ENCODE assay signal across 18 mouse cellular contexts in genomic region chr3:102197746-102198145, GRCm38 (mm10). TPM values are rescaled to one million over a fixed set of nuclear protein-coding genes. Genes with fewer than 3 reads are reported as not detected.
DNase-seq lines count a peak whose midpoint lies in the region; ATAC-seq lines count a peak whose summit lies in the region.
"Had no signal": no experiment of that assay in that cellular context is flagged by ENCODE, and none has a peak within 500 bp of the region (broad histone marks: within the 10 kb centered on the region; RNA-seq: fewer than 3 reads in every experiment).

No protein-coding gene starts in this region.

- H3K4me2 ChIP-seq in kidney, embryonic 14.5 days (replicated peaks; ENCODE audit: low read depth, low read length), result no peak overlapping the region
- no peak overlapping the region for H3K4me2 ChIP-seq in limb, embryonic 11.5 days (ENCODE audit: low read depth, severe bottlenecking)
- H3K4me2 ChIP-seq: embryonic facial prominence, embryonic 12.5 days; forebrain, embryonic 13.5 days; hindbrain, embryonic 14.5 days; limb, embryonic 13.5 days had no signal

- no peaks in the 10 kb centered on the region for H3K9me3 ChIP-seq in kidney, embryonic 14.5 days (ENCODE audit: control insufficient read depth, low read length)
- H3K9me3 ChIP-seq in limb, embryonic 11.5 days (ENCODE audit: control insufficient read depth, low read length), result no peaks in the 10 kb centered on the region
- H3K9me3 ChIP-seq: embryonic facial prominence, embryonic 12.5 days; forebrain, embryonic 13.5 days; limb, embryonic 13.5 days had no signal

- H3K9ac ChIP-seq in kidney, embryonic 14.5 days (ENCODE audit: low read depth, low read length), result no peak overlapping the region
- no peak overlapping the region for H3K9ac ChIP-seq in limb, embryonic 11.5 days (ENCODE audit: low read length)
- H3K9ac ChIP-seq: embryonic facial prominence, embryonic 12.5 days; forebrain, embryonic 13.5 days; hindbrain, embryonic 14.5 days had no signal

- H3K36me3 ChIP-seq in kidney, embryonic 14.5 days (ENCODE audit: control insufficient read depth, insufficient read depth, low read length), result no peaks in the 10 kb centered on the region; the same call in 1 of the 2 replicates
- H3K36me3 ChIP-seq in limb, embryonic 11.5 days (ENCODE audit: control insufficient read depth, insufficient read depth, low read length), result 0 out of 2 replicates have a peak, but pooled peaks cover 2% of the 10 kb centered on the region
- H3K36me3 ChIP-seq: embryonic facial prominence, embryonic 12.5 days had no signal

- no peaks in the 10 kb centered on the region for H3K27me3 ChIP-seq in kidney, embryonic 14.5 days (ENCODE audit: control insufficient read depth, insufficient read depth, low read length)
- H3K27me3 ChIP-seq in limb, embryonic 11.5 days (ENCODE audit: control insufficient read depth, insufficient read depth, low read length), result no peaks in the 10 kb centered on the region

- no peak overlapping the region for H3K27ac ChIP-seq in kidney, embryonic 14.5 days (ENCODE audit: low read depth, low read length)
- no peak overlapping the region for H3K27ac ChIP-seq in limb, embryonic 11.5 days (replicated peaks; ENCODE audit: low read depth, low read length)
- H3K27ac ChIP-seq: embryonic facial prominence, embryonic 12.5 days; forebrain, embryonic 13.5 days; hindbrain, embryonic 14.5 days; limb, embryonic 13.5 days had no signal

- WGBS in kidney, embryonic 14.5 days, result 5% methylated on average over 5 of the region's 5 CpGs
- WGBS in limb, embryonic 11.5 days, result 5% methylated on average over 5 of the region's 5 CpGs

- ATAC-seq in kidney, embryonic 14.5 days (ENCODE audit: low FRiP score, low TSS enrichment), result peak; percentile 21; the same call in 1 of the 2 replicates
- no peak for ATAC-seq in limb, embryonic 11.5 days (ENCODE audit: insufficient number of reproducible peaks, low FRiP score, low TSS enrichment, low read depth)
- ATAC-seq: forebrain, embryonic 13.5 days; midbrain, embryonic 16.5 days had no signal

- no peak for DNase-seq in kidney, adult 18-20 months
- DNase-seq in ES-CJ7 (ENCODE audit: low read depth, low spot score) (peak; percentile 49), R1 (ENCODE audit: low read depth, low spot score) (peak; percentile 64)
- DNase-seq in limb, embryonic 11.5 days (ENCODE audit: low spot score), result peak; percentile 29
- DNase-seq in right cerebral cortex, postnatal 4 days, result no peak
- no peak for DNase-seq in layer of hippocampus, postnatal 14 days (ENCODE audit: low spot score in 2 of 2)
- DNase-seq in ovary, adult 18-20 months (ENCODE audit: low spot score), result no peak
- DNase-seq: cerebellum, adult 2 months; gastrocnemius, postnatal 10 days; layer of hippocampus, adult 9-11 months; lung, postnatal 14 days; thymus, adult 18-20 months had no signal

- peaks cover 70% of the 10 kb centered on the region for H3K4me1 ChIP-seq in kidney, embryonic 14.5 days (ENCODE audit: control insufficient read depth, insufficient read depth, low read length)
- peaks cover 53% of the 10 kb centered on the region for H3K4me1 ChIP-seq in limb, embryonic 11.5 days (ENCODE audit: control insufficient read depth, insufficient read depth, low read length)

- H3K4me3 ChIP-seq in kidney, embryonic 14.5 days (ENCODE audit: low read length), result no peak overlapping the region
- H3K4me3 ChIP-seq in limb, embryonic 11.5 days (ENCODE audit: low read depth, low read length), result no peak overlapping the region
- H3K4me3 ChIP-seq: embryonic facial prominence, embryonic 12.5 days; forebrain, embryonic 13.5 days; limb, embryonic 13.5 days had no signal

RNA-seq across cellular contexts. Expression of gene Vangl1, which starts 6.7 kb away (rescaled TPM):
- polyA plus RNA-seq in kidney, embryonic 14.5 days (2014; fragmentation: Nextera tagmentation; extraction: Ambion mirVana), result 9.4 and 22.4 TPM in 2 replicates
- 11.8 and 15.4 TPM in 2 replicates for polyA plus RNA-seq in limb, embryonic 11.5 days (2014; fragmentation: Nextera tagmentation; extraction: Ambion mirVana)
- total RNA-seq in layer of hippocampus, postnatal 14 days (2021), result 10 to 100 TPM in 1 of 2 experiments, 1 to 10 TPM in 1; 9.2 to 12.5 TPM

Comparison
In these comparisons a context has a peak if more than half of its experiments do, and no peak if none do; other contexts are left out.
1. DNase-seq: peak in ES-CJ7 (single experiment), R1 (single experiment) and limb, embryonic 11.5 days (single experiment); none in kidney, adult 18-20 months (single experiment), right cerebral cortex, postnatal 4 days (single experiment), layer of hippocampus, postnatal 14 days (0 of 2) and ovary, adult 18-20 months (single experiment).